In the genomic region with DNA sequence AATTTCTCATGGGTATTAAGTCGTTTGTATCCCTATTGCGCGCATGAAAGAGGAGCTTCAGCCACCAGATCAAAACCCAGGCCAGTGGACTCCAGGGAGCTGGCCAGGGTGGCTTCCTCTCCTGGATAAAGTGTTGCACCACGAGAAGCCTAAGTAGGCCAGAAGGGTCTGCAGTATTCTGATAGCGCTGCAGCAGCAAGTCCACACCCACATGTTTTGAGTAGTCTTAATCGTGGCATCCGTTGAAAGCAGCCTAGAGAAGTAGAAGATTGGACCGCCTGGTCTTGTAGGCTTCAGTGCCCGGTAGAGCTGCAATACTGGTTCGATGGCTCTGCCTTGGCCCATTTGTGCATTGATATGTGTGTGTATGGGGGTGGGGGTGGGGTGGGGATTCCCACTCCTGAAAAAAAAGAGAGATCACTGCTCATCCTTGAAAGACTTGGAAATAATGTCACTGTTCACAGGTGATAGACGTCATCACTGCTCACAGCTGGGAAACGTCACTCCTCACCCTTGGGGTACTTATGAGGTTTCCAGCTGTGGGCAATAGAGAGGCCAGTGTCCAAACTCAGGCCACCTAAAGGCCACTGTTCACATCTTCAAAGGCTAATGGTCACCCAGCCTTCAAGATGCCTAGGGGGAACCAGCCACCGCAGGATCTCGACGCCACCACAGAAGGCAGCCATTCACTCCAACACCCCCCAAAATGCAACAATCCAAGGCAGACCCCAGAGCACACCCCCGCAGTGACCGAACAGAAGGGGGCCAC, we compare ENCODE assay signal across 8 mouse cellular contexts. TPM values are rescaled to one million over a fixed set of nuclear protein-coding genes. Genes with fewer than 3 reads are reported as not detected.
A peak's percentile ranks its signal among the peaks of the same experiment; 100 is the strongest.
DNase-seq lines count a peak whose midpoint lies in the region; ATAC-seq and TF ChIP-seq lines count a peak whose summit lies in the region.

A gene (plus strand): TSS at position 556 of the 769 bp plus-strand sequence.

- TF ChIP-seq POLR2A in bone marrow macrophage, adult 2 months (IDR thresholded peaks at IDR 0.05; ENCODE audit: borderline replicate concordance, low read depth, low read length): no peak

- no peaks in the 10 kb centered on the region for H3K36me3 ChIP-seq in kidney, postnatal 0 days (ENCODE audit: insufficient read depth, low read length)
- H3K36me3 ChIP-seq in intestine, postnatal 0 days (ENCODE audit: control insufficient read depth, insufficient read depth): no peaks in the 10 kb centered on the region
- H3K36me3 ChIP-seq in midbrain, embryonic 10.5 days: no peaks in the 10 kb centered on the region

- no peaks in the 10 kb centered on the region for H3K9me3 ChIP-seq in kidney, postnatal 0 days (replicated peaks; ENCODE audit: low read length)
- no peaks in the 10 kb centered on the region for H3K9me3 ChIP-seq in intestine, postnatal 0 days (ENCODE audit: control insufficient read depth)
- no peaks in the 10 kb centered on the region for H3K9me3 ChIP-seq in midbrain, embryonic 10.5 days (replicated peaks)

- H3K9ac ChIP-seq in kidney, postnatal 0 days (ENCODE audit: low read depth, low read length): peak within 1 kb of the TSS; percentile 82
- peak within 1 kb of the TSS; percentile 69 for H3K9ac ChIP-seq in intestine, postnatal 0 days (ENCODE audit: low read depth, low read length)

- intact Hi-C loops in gastrocnemius, postnatal 36 days (cut with DNase I): no loop called here

- peaks cover 9% of the 10 kb centered on the region for H3K4me1 ChIP-seq in kidney, postnatal 0 days (replicated peaks; ENCODE audit: insufficient read depth, low read length)
- 0 out of 2 replicates have a peak, but pooled peaks cover 3% of the 10 kb centered on the region for H3K4me1 ChIP-seq in bone marrow macrophage, adult 2 months (ENCODE audit: control insufficient read depth, insufficient read depth, low read length)
- no peaks in the 10 kb centered on the region for H3K4me1 ChIP-seq in intestine, postnatal 0 days (replicated peaks; ENCODE audit: control insufficient read depth, insufficient read depth, low read length)
- peaks cover 15% of the 10 kb centered on the region for H3K4me1 ChIP-seq in midbrain, embryonic 10.5 days

- 68% methylated on average over 17 of the region's 17 CpGs for WGBS in kidney, postnatal 0 days
- WGBS in intestine, postnatal 0 days: 69% methylated on average over 17 of the region's 17 CpGs
- 72% methylated on average over 17 of the region's 17 CpGs for WGBS in midbrain, embryonic 10.5 days

- no peaks in the 10 kb centered on the region for H3K27me3 ChIP-seq in kidney, postnatal 0 days (ENCODE audit: insufficient read depth, low read length)
- H3K27me3 ChIP-seq in intestine, postnatal 0 days (replicated peaks; ENCODE audit: control insufficient read depth, insufficient read depth, low read length): peaks cover 11% of the 10 kb centered on the region; the same call in 1 of the 2 replicates
- peaks cover 56% of the 10 kb centered on the region for H3K27me3 ChIP-seq in midbrain, embryonic 10.5 days (ENCODE audit: low read depth, poor library complexity, severe bottlenecking)

- peak within 1 kb of the TSS; percentile 98 for H3K4me2 ChIP-seq in kidney, postnatal 0 days (ENCODE audit: low read length)
- H3K4me2 ChIP-seq in intestine, postnatal 0 days (replicated peaks; ENCODE audit: low read depth): peak within 1 kb of the TSS; percentile 98

- H3K4me3 ChIP-seq in kidney, postnatal 0 days (replicated peaks; ENCODE audit: low read depth, low read length): peak within 1 kb of the TSS; percentile 77
- peak within 1 kb of the TSS; percentile 60 for H3K4me3 ChIP-seq in bone marrow macrophage, adult 2 months (ENCODE audit: insufficient read depth, low read length)
- peak within 1 kb of the TSS; percentile 84 for H3K4me3 ChIP-seq in intestine, postnatal 0 days (ENCODE audit: low read depth, low read length)
- peak within 1 kb of the TSS; percentile 76 for H3K4me3 ChIP-seq in midbrain, embryonic 10.5 days

- H3K27ac ChIP-seq in kidney, postnatal 0 days: no peak within 1 kb of the TSS
- H3K27ac ChIP-seq in bone marrow macrophage, adult 2 months (ENCODE audit: insufficient read depth, low read depth, low read length): no peak within 1 kb of the TSS
- peak within 1 kb of the TSS; percentile 46 for H3K27ac ChIP-seq in intestine, postnatal 0 days (ENCODE audit: low read depth, low read length)
- H3K27ac ChIP-seq in midbrain, embryonic 10.5 days (replicated peaks): peak within 1 kb of the TSS; percentile 83

- ATAC-seq in kidney, postnatal 0 days (replicated peaks; ENCODE audit: low FRiP score, low read depth): peak; percentile 22; the same call in 1 of the 2 replicates
- no peak for ATAC-seq in intestine, postnatal 0 days

- TF ChIP-seq CTCF in kidney, postnatal 0 days (IDR thresholded peaks at IDR 0.05; ENCODE audit: low read depth): no peak
- no peak for TF ChIP-seq CTCF in bone marrow macrophage, adult 2 months (IDR thresholded peaks at IDR 0.05; ENCODE audit: low read depth, low read length)
- no peak for TF ChIP-seq CTCF in intestine, postnatal 0 days (IDR thresholded peaks at IDR 0.05; ENCODE audit: low read depth)

- no peak for DNase-seq in kidney, postnatal 0 days (ENCODE audit: low spot score)
- no peak for DNase-seq in kidney, adult 11 months
- DNase-seq in gastrocnemius, postnatal 36 days: no peak
- no peak for DNase-seq in midbrain, embryonic 10.5 days (ENCODE audit: low spot score)
- DNase-seq in cerebellum, adult 11 months: no peak
- no peak for DNase-seq in cerebellum, postnatal 4 days (ENCODE audit: low spot score in 2 of 2)

RNA-seq across cellular contexts. Expression of the gene that starts here (rescaled TPM):
- 2.9 and 3.2 TPM in 2 replicates for polyA plus RNA-seq in kidney, postnatal 0 days (2015; fragmentation: Nextera tagmentation; extraction: Ambion mirVana)
- 0.19 and 0.27 TPM in 2 replicates for polyA plus RNA-seq in bone marrow macrophage, adult 2 months (2012; ENCODE audit: insufficient read depth, insufficient read length, missing spikeins)
- 10 to 100 TPM; 52.8 to 57.2 TPM for total RNA-seq in gastrocnemius, postnatal 36 days (2021)
- polyA plus RNA-seq in intestine, postnatal 0 days (2015; fragmentation: Nextera tagmentation; extraction: Ambion mirVana): 3.4 and 4.0 TPM in 2 replicates
- polyA plus RNA-seq in midbrain, embryonic 10.5 days (2016; fragmentation: Nextera tagmentation; extraction: Ambion mirVana): 3.1 and 3.2 TPM in 2 replicates

Comparison
In these comparisons a context has a peak if more than half of its experiments do, and no peak if none do; other contexts are left out.
1. H3K27ac ChIP-seq: peak in intestine, postnatal 0 days (single experiment) and midbrain, embryonic 10.5 days (single experiment); none in kidney, postnatal 0 days (single experiment) and bone marrow macrophage, adult 2 months (single experiment).
2. Peak in every context shown above with its lines, with median percentiles within 50 percentile points of each other: H3K4me3 ChIP-seq.